Mouse (Mus musculus): ENCODE measurements around the gene Nbl1. TPM values are rescaled to one million over a fixed set of nuclear protein-coding genes. Genes with fewer than 3 reads are reported as not detected.

Gene Nbl1
- total and polyA plus RNA-seq, 3 experiments = 0.89 to 2.0 (median 1.5) TPM

GRCm38 (mm10) chr4:139111421-139111820, 18.6 kb upstream of the Nbl1 start:
- Histone ChIP-seq H3K79me2 (replicated peaks; ENCODE audit: control insufficient read depth, extremely low read depth, insufficient read depth, poor library complexity, severe bottlenecking) (peaks cover 75% of the 10 kb centered on the region), H3K27ac (ENCODE audit: insufficient read depth, low read depth) (no peak overlapping the region), H3K4me3 (replicated peaks in 1 of 3; ENCODE audit: low read depth in 2 of 3, low read length in 2 of 3, poor library complexity in 1 of 3) (no peak overlapping the region), H3K4me2 (ENCODE audit: insufficient read depth, low read depth, poor library complexity, severe bottlenecking) (no peak overlapping the region), H3K4me1 (ENCODE audit: control insufficient read depth in 1 of 2, insufficient read depth in 2 of 2) (peaks cover 4 to 46% of the 10 kb centered on the region in 2 experiments), H3K27me3 (replicated peaks) (no peaks in the 10 kb centered on the region), H3K9ac (ENCODE audit: insufficient read depth, low read depth) (no peak overlapping the region), H3K9me3 (replicated peaks; ENCODE audit: low read length) (no peaks in the 10 kb centered on the region), H3K36me3 (replicated peaks in 1 of 2; ENCODE audit: control insufficient read depth in 1 of 2, insufficient read depth in 1 of 2, low read length in 1 of 2) (peaks cover 0 to 71% of the 10 kb centered on the region in 2 experiments)
- DNase-seq (ENCODE audit: extremely low read depth) = no peak
- in situ Hi-C loops (cut with MboI; ENCODE audit: low pct_ligation_motif_present, low pct_unique_long_range_greater_than_20kb, low sequenced_read_pairs) (no loop called here), dilution Hi-C loops (cut with MboI; ENCODE audit: extremely low pct_ligation_motif_present, extremely low pct_unique_long_range_greater_than_20kb, low sequenced_read_pairs) (no loop called here)
- TF ChIP-seq SMC3 (IDR thresholded peaks at IDR 0.05; ENCODE audit: low read depth, low read length) (no peak), CHD1 (IDR thresholded peaks at IDR 0.05; ENCODE audit: low read depth, low read length) (no peak)

GRCm38 (mm10) chr4:139110858-139111257, 18.1 kb upstream of the Nbl1 start:
- DNase-seq (ENCODE audit: extremely low read depth) = no peak
- H3K4me2 ChIP-seq (ENCODE audit: insufficient read depth, low read depth, poor library complexity, severe bottlenecking) = no peak overlapping the region
- H3K4me3 ChIP-seq (replicated peaks in 1 of 3; ENCODE audit: low read depth in 2 of 3, low read length in 2 of 3, poor library complexity in 1 of 3) = no peak overlapping the region
- no peak for TF ChIP-seq IRF4 (IDR thresholded peaks at IDR 0.05; ENCODE audit: low read depth, low read length)
- no peak for TF ChIP-seq TBP (conservative IDR thresholded peaks at IDR 0.05; ENCODE audit: low read depth, low read length)
- no peak for TF ChIP-seq NRF1 (IDR thresholded peaks at IDR 0.05; ENCODE audit: low read depth, low read length)
- TF ChIP-seq ZMIZ1 (IDR thresholded peaks at IDR 0.05; ENCODE audit: low read depth, low read length) = no peak
- TF ChIP-seq ZKSCAN1 (IDR thresholded peaks at IDR 0.05; ENCODE audit: borderline replicate concordance, low read depth, low read length) = no peak
- TF ChIP-seq RCOR1 (conservative IDR thresholded peaks at IDR 0.05; ENCODE audit: low read depth, low read length) = no peak
- TF ChIP-seq UBTF (IDR thresholded peaks at IDR 0.05; ENCODE audit: low read depth, low read length) = no peak
- no peak for TF ChIP-seq JUND (conservative IDR thresholded peaks at IDR 0.05; ENCODE audit: low read depth, low read length)
- in situ Hi-C loops (cut with MboI; ENCODE audit: low pct_ligation_motif_present, low pct_unique_long_range_greater_than_20kb, low sequenced_read_pairs) (no loop called here), dilution Hi-C loops (cut with MboI; ENCODE audit: extremely low pct_ligation_motif_present, extremely low pct_unique_long_range_greater_than_20kb, low sequenced_read_pairs) (no loop called here)
- H3K27me3 ChIP-seq (replicated peaks) = no peaks in the 10 kb centered on the region
- peaks cover 70% of the 10 kb centered on the region for H3K79me2 ChIP-seq (replicated peaks; ENCODE audit: control insufficient read depth, extremely low read depth, insufficient read depth, poor library complexity, severe bottlenecking)
- peaks cover 3 to 46% of the 10 kb centered on the region in 2 experiments for H3K4me1 ChIP-seq (ENCODE audit: control insufficient read depth in 1 of 2, insufficient read depth in 2 of 2)
- peaks cover 0 to 73% of the 10 kb centered on the region in 2 experiments for H3K36me3 ChIP-seq (replicated peaks in 1 of 2; ENCODE audit: control insufficient read depth in 1 of 2, insufficient read depth in 1 of 2, low read length in 1 of 2)
- H3K9ac ChIP-seq (ENCODE audit: insufficient read depth, low read depth) = no peak overlapping the region
- H3K9me3 ChIP-seq (replicated peaks; ENCODE audit: low read length) = no peaks in the 10 kb centered on the region
- H3K27ac ChIP-seq (ENCODE audit: insufficient read depth, low read depth) = no peak overlapping the region

GRCm38 (mm10) chr4:139105453-139105852, 12.7 kb upstream of the Nbl1 start:
- no peaks in the 10 kb centered on the region for H3K27me3 ChIP-seq (replicated peaks)
- H3K4me3 ChIP-seq (replicated peaks in 1 of 3; ENCODE audit: low read depth in 2 of 3, low read length in 2 of 3, poor library complexity in 1 of 3) = no peak overlapping the region
- dilution Hi-C loops (cut with MboI; ENCODE audit: extremely low pct_ligation_motif_present, extremely low pct_unique_long_range_greater_than_20kb, low sequenced_read_pairs) (no loop called here), in situ Hi-C loops (cut with MboI; ENCODE audit: low pct_ligation_motif_present, low pct_unique_long_range_greater_than_20kb, low sequenced_read_pairs) (no loop called here)
- H3K9me3 ChIP-seq (replicated peaks; ENCODE audit: low read length) = no peaks in the 10 kb centered on the region
- peaks cover 12 to 45% of the 10 kb centered on the region in 2 experiments for H3K4me1 ChIP-seq (ENCODE audit: control insufficient read depth in 1 of 2, insufficient read depth in 2 of 2)
- TF ChIP-seq GABPA (IDR thresholded peaks at IDR 0.05; ENCODE audit: insufficient replicate concordance, low read depth, low read length) (no peak), CHD1 (IDR thresholded peaks at IDR 0.05; ENCODE audit: low read depth, low read length) (no peak), ETS1 (conservative IDR thresholded peaks at IDR 0.05; ENCODE audit: low read depth, low read length) (no peak), CHD2 (IDR thresholded peaks at IDR 0.05; ENCODE audit: low read length) (no peak), TCF12 (IDR thresholded peaks at IDR 0.05; ENCODE audit: low read depth, low read length) (no peak), PAX5 (IDR thresholded peaks at IDR 0.05; ENCODE audit: low read length) (no peak), IRF4 (IDR thresholded peaks at IDR 0.05; ENCODE audit: low read depth, low read length) (no peak)
- H3K36me3 ChIP-seq (replicated peaks in 1 of 2; ENCODE audit: control insufficient read depth in 1 of 2, insufficient read depth in 1 of 2, low read length in 1 of 2) = peaks cover 24 to 84% of the 10 kb centered on the region in 2 experiments
- H3K9ac ChIP-seq (ENCODE audit: insufficient read depth, low read depth) = no peak overlapping the region
- no peak for DNase-seq (ENCODE audit: extremely low read depth)
- H3K79me2 ChIP-seq (replicated peaks; ENCODE audit: control insufficient read depth, extremely low read depth, insufficient read depth, poor library complexity, severe bottlenecking) = peaks cover 25% of the 10 kb centered on the region
- no peak overlapping the region for H3K27ac ChIP-seq (ENCODE audit: insufficient read depth, low read depth)
- H3K4me2 ChIP-seq (ENCODE audit: insufficient read depth, low read depth, poor library complexity, severe bottlenecking) = no peak overlapping the region
